Mouse (Mus musculus) brain, embryonic 14.5 days (tissue): ENCODE measurements around the gene Scimp.

Source experiments
- CTCF ChIP-seq: fragments of 200-500 bp; IDR thresholded peaks from 2 replicates; pipeline ENCODE4 v1.5.1; 2012; ENCODE audit warnings: inconsistent platforms, mild to moderate bottlenecking, moderate library complexity, borderline replicate concordance; ENCODE audit not compliant: insufficient read depth, insufficient read length; ENCODE audit errors: extremely low read depth
- POLR2A ChIP-seq: fragments of 200-500 bp; IDR thresholded peaks from 2 replicates; pipeline ENCODE4 v1.6.1; 2012; ENCODE audit warnings: mild to moderate bottlenecking, inconsistent platforms, borderline replicate concordance; ENCODE audit not compliant: poor library complexity, insufficient read depth, insufficient read length, severe bottlenecking; ENCODE audit errors: extremely low read depth

DNA sequence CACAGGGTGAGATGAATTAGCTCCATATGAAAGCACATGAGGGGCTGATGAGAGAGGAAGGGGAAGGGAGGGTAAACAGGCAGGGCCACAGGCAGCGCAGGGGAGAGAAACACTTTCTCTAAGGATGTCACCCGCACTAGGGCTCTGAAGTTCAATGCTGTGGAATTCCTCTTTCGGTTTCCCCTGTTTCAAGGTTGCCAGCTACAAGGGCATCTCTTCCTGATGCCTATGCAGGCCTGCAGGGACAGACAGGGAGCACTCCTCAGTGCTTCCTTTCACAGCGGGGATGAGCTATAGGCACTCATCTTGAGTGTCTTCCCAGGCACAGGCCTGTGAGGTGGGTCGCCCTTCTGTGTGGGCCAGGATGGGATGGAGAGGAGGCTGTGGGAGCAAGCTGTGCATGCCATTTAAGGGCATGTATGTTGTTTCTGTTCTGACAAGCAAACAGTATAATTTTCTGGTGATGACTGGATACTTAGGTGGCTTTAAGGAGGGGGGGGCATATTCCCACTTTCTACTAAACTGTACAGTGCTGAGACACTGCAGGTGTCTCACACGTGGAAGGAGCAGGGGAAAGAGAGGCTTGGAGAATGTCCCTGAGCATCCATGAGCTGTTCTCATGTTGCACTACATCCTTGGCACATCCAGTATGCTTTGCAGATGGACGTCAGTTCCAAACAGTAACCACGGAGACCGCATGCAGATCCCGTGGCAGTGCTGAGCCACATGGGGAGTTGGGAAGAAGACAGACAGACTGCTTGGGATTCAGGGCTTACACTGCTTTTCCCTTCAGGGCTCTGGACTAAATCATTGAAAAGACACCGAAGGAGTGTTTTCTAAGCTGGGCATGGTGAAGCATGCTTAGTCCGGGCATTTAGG lies 69.6 kb downstream of the Scimp start:
- TF ChIP-seq CTCF (no peak), POLR2A (no peak)
